Mouse (Mus musculus): ENCODE measurements around the gene Llgl1.

The Llgl1 gene

GRCm38 (mm10) chr11:60699524-60700075 lies at the start of gene Llgl1:
TSS of gene Llgl1 (plus strand) at chr11:60699723.
- DNase-seq = peak; percentile 73 to 77

- peak in 1 of 2 experiments; percentile 2 for DNase-seq
These were observed 3.4 kb upstream of the Llgl1 start for GRCm38 (mm10) chr11:60696165-60696564.

DNA sequence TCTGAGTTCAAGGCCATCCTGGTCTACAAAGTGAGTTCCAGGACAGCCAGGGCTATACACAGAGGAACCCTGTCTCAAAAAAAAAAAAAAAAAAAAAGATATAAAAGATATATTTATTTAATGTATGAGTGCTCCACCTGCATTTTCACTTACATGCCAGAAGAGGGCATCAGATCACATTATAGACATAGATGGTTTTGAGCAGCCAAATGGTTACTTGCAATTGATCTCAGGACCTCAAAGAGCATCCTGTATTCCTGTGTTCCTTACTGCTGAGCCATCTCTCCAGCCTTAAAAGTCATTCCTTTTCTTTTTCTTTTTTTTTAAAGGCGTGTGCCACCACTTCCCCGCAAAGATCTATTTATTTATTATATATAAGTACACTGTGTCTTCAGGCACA lies 2.0 kb upstream of the Llgl1 start:
- no peak for DNase-seq

- DNase-seq = peak; percentile 24 to 50
These were observed 558 bp upstream of the Llgl1 start for GRCm38 (mm10) chr11:60698806-60699523.

- DNase-seq = peak in 1 of 2 experiments; percentile 1
These were observed 1.0 kb downstream of the Llgl1 start for GRCm38 (mm10) chr11:60700320-60701185.

DNA sequence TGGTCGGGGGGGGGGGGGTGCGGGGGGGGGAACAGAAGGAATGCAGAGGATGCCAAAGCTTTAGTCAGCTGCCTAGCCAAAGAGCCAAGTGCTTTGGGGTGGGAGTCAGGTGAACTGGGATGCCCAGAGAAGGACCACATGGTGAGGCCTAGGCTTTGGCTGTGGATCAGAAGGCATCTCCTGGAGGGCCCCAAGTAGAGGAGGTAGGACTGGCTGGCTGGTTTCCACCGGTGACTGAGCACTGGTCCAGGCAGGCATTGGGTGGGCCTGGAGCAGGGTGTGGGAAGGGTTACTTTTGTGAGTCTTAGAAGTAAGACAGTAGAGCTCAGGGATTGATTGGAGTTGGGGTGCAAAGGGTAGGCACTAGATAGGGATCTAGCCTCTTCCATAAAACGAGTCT lies 2.1 kb downstream of the Llgl1 start:
- no peak for DNase-seq

- DNase-seq = peak; percentile 25 to 65
These were observed 3.6 kb downstream of the Llgl1 start for GRCm38 (mm10) chr11:60703131-60703530.

DNA sequence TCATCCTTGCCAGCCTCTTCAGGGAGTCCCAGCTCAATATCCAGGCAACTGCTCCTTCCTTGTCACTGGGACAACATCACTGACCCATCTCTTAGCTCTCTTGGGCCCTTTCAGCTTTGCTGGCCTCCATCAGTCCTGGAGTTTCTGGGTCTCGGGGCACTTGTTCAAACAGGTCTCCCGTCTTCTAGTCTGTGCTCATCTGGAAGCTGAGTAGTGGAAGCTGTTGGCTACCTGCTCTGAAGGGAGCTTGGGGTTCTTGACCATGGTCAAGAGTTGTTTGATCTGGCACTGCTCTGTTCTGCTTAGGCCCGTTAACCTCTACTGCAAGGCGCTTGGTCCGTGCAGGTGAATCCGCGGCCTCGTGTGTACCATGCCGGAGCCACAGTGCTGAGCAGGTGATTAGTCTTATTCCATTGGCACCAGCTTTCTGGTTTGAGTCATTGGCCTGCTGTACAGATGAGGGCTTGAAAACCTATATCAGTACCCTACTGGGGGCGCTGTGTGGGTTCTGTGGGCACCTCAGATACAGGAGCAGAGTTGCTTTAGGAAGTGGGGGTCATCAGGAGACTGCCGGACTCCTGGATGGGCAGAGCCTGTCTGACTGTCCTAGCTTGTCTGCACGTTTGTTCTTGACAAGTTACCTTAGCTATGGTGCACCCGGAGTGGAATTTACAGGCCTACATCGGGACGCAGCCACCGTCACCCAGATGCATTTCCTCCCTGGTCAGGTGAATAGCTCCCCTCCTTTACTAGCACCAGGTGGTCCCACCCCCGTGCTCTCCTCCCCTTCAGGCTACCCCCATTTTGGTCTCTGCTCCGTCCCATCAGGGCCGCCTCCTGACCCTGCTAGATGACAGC lies 4.7 kb downstream of the Llgl1 start:
- DNase-seq = peak in 1 of 2 experiments; percentile 0

DNA sequence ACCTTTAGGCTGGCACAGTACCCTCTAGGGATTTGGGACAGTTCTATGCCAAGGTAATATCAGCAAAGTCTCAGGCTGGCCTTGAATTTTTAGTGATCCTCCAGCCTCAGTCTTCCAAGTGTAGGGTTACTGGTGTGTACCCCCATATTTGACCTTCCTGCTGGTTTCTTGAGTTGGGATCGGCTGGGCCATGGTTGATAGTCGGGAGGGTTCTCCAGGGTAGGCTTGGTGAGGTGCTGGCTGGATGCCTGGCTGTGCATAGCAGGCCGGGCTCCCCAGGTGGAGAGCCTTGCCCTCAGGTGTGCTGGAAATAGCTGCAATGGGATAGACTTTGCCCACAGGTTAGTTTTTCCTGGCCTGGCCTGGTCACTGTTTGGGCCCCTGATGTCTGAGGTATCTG lies 5.7 kb downstream of the Llgl1 start:
- no peak for DNase-seq

GRCm38 (mm10) chr11:60706076-60706475 lies 6.6 kb downstream of the Llgl1 start:
- DNase-seq = peak in 1 of 2 experiments; percentile 1

GRCm38 (mm10) chr11:60706696-60707480 lies 7.4 kb downstream of the Llgl1 start:
- DNase-seq = peak in 1 of 2 experiments; percentile 1

DNA sequence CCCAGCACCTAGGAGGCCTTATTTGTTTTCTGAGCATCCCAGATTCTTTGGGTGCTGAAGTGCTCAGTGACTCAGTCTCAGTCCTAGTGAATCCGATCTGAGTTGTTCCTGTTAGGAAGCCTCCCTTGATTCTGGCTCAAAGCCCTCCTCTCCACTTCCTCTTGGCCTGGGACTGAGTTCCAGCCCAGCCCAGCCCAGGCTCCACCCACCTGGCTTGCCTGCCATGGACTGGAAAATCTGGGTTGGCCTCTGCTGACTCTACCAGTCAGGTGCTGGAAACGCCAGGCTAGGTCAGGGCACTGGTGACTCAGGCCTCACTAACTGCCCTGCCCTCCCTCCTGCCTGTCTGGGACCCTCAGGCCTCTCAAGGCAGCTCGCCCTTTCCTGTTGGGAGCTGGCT lies 8.1 kb downstream of the Llgl1 start:
- DNase-seq = no peak

GRCm38 (mm10) chr11:60708631-60709030 lies 9.1 kb downstream of the Llgl1 start:
- DNase-seq = no peak

DNA sequence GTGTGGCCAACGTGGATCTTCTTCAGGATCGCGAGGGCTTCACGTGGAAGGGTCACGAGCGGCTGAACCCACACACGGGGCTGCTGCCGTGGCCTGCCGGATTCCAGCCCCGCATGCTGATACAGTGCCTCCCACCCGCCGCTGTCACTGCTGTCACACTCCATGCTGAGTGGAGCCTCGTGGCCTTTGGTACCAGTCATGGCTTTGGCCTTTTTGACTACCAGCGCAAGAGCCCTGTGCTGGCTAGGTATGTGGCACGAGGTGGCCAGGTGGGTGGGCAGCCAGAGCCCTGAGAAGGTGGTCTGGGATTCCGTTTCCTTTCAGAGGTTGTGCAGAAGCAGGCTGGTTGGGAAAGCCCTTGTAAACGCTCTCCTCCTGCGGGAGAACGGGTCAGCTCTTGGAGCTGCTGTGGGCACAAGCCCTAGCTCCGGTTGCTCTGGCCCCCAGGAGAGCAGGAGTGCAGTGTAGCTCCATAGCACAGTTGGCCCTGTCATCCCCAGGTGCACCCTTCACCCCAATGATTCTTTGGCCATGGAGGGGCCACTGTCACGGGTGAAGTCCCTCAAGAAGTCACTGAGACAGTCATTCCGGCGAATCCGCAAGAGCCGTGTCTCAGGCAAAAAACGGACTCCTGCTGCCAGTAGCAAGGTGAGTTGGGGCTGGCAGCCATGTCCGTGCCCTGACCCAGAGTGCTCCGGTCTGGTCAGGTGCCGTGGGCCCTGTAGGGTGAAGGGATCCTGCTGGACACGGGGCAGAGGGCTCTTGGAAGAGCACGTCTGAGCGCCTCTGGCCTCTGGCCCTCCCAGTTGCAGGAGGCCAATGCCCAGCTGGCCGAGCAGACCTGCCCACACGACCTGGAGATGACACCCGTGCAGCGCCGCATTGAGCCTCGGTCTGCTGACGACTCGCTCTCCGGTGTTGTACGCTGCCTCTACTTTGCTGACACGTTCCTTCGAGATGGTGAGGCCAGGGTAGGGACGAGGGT lies 10.2 kb downstream of the Llgl1 start:
- no peak for DNase-seq

GRCm38 (mm10) chr11:60711218-60711617 lies 11.7 kb downstream of the Llgl1 start:
- no peak for DNase-seq

DNA sequence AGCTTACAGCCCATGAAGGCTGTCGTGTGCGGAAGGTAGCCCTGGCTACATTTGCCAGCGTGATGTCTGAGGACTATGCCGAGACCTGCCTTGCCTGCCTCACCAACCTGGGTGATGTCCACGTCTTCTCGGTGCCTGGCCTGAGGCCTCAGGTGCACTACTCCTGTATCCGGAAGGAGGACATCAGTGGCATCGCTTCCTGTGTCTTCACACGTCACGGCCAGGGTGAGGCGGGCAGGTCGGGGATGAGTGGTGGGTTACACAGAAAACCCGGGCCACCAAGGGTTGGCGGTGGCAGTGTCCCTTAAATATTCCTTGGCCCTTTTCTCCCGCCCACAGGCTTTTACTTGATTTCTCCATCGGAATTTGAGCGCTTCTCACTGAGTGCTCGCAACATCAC lies 12.5 kb downstream of the Llgl1 start:
- no peak for DNase-seq

DNA sequence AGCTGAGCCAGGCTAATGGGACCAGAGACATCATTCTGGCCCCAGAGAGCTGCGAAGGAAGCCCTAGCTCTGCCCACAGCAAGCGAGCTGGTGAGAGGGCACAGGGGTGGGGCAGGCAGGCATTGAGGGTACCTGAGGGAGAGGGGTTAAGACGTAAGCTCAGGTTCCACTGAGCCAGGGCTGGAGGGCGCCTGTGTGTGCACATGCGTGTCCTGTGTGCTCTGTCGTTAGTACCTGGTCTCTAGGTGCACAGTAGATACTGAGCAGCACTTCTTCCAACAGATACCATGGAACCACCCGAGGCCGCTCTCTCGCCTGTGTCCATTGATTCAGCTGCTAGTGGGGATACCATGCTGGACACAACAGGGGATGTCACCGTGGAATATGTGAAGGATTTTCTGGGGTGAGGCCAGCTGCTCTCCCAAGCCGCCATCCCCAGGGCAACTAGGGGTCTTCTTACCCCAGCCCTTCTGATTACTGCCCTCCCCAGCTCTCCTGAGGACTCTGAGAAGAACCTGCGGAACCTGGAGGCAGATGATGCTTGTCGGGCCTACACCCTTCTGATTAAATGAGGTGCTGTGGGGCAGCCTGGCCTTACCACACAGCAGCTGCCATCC lies 13.2 kb downstream of the Llgl1 start:
- DNase-seq = no peak

- no peak for DNase-seq
These were observed 16.3 kb downstream of the Llgl1 start for GRCm38 (mm10) chr11:60715833-60716232.

DNA sequence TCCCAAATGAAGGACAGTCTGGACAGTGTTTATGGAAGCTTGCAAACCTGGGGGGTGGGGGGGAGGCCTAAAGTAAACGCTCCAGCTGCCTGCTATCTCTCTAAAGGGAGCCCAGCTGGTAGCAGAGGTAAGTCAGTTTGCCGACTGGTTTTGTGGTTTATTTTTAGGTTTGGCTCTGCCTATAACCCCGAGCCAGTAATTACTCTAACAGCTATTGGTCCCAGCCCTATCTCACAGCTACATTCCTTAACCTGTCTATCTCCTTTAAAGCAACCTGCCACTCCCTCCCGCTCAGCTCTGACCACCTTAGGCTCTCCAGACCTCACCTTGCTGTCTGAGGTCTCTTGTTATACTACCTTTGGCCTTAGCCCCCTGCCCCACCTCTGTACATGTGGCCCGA lies 19.7 kb downstream of the Llgl1 start:
- no peak for DNase-seq
